Mouse (Mus musculus) testis, adult 2 months (tissue): Measurements from ENCODE around the gene Mia3.
A peak's percentile ranks its signal among the peaks of the same experiment; 100 is the strongest.

ENCODE experiments used
- CTCF ChIP-seq: fragments of 200-500 bp; IDR thresholded peaks from 2 replicates; pipeline ENCODE4 v1.5.1; 2012; ENCODE audit warnings: low read depth, mild to moderate bottlenecking, inconsistent platforms, low read length, moderate library complexity; ENCODE audit not compliant: control insufficient read depth, insufficient read depth, insufficient replicate concordance
- POLR2A ChIP-seq: fragments of 200-500 bp; IDR thresholded peaks from 2 replicates; pipeline ENCODE4 v1.6.1; 2012; ENCODE audit warnings: low read depth, mild to moderate bottlenecking, inconsistent platforms, low read length, moderate library complexity; ENCODE audit not compliant: control insufficient read depth

GRCm38 (mm10) chr1:183369427-183370014 is at the start of gene Mia3:
- TF ChIP-seq CTCF (no peak), POLR2A (peak; percentile 84)
